Mouse (Mus musculus) MEL (cell line): ENCODE measurements around the gene Aspg. TPM values are rescaled to one million over a fixed set of nuclear protein-coding genes. Genes with fewer than 3 reads are reported as not detected.
A peak's percentile ranks its signal among the peaks of the same experiment; 100 is the strongest.

Source experiments
- DNase-seq: peaks from one replicate; pipeline ENCODE4 v3.0.0; 2011; ENCODE audit warnings: low read depth, low spot score
- H3K27ac ChIP-seq: 2 replicates; pipeline ENCODE4 v1.5.1; 2012; ENCODE audit warnings: low read depth, mild to moderate bottlenecking, control low read depth, low read length, moderate library complexity; ENCODE audit not compliant: control insufficient read depth
- H3K27me3 ChIP-seq, 2 experiments: fragments of 150-350 bp in 1 of 2; sonication (generic) in 1 of 2; 2 replicates each; pipeline ENCODE4 v1.6.1; 2012; ENCODE audit warnings: low read length in 2 of 2, mild to moderate bottlenecking in 2 of 2, improper control_type of control experiment in 1 of 2, moderate library complexity in 1 of 2; ENCODE audit not compliant: insufficient read depth in 2 of 2, control insufficient read depth in 1 of 2
- H3K36me3 ChIP-seq, 2 experiments: 2 replicates each; pipeline ENCODE4 v1.6.1; 2012 to 2014; ENCODE audit warnings: low read length in 2 of 2, improper control_type of control experiment in 1 of 2, inconsistent platforms in 1 of 2, mild to moderate bottlenecking in 1 of 2; ENCODE audit not compliant: insufficient read depth in 2 of 2, control insufficient read depth in 1 of 2
- H3K4me1 ChIP-seq, 2 experiments: fragments of 150-350 bp in 1 of 2; sonication (generic) in 1 of 2; 2 replicates each; pipeline ENCODE4 v1.6.1; 2012; ENCODE audit warnings: low read length in 2 of 2, improper control_type of control experiment in 1 of 2, mild to moderate bottlenecking in 1 of 2; ENCODE audit not compliant: insufficient read depth in 2 of 2, control insufficient read depth in 1 of 2
- H3K4me3 ChIP-seq, 2 experiments: fragments of 150-350 bp in 1 of 2; sonication (generic) in 1 of 2; 2 replicates each; pipeline ENCODE4 v1.5.1; 2012; ENCODE audit warnings: low read depth in 2 of 2, low read length in 2 of 2, mild to moderate bottlenecking in 2 of 2, moderate library complexity in 2 of 2, control low read depth in 1 of 2, improper control_type of control experiment in 1 of 2; ENCODE audit not compliant: control insufficient read depth in 1 of 2, insufficient read depth in 1 of 2
- H3K79me2 ChIP-seq: 2 replicates; pipeline ENCODE4 v1.6.1; 2012; ENCODE audit warnings: mild to moderate bottlenecking, low read length, moderate library complexity; ENCODE audit not compliant: control insufficient read depth, poor library complexity, insufficient read depth
- H3K9ac ChIP-seq: 2 replicates; pipeline ENCODE4 v1.6.1; 2012; ENCODE audit warnings: low read depth, mild to moderate bottlenecking, control low read depth, low read length, moderate library complexity; ENCODE audit not compliant: control insufficient read depth, poor library complexity, severe bottlenecking
- H3K9me3 ChIP-seq: fragments of 150-350 bp; sonication (generic); replicated peaks from 2 replicates; pipeline ENCODE4 v1.6.1; 2012; ENCODE audit warnings: mild to moderate bottlenecking, low read length, improper control_type of control experiment, moderate library complexity; ENCODE audit not compliant: insufficient read depth
- CTCF ChIP-seq, 3 experiments: IDR thresholded peaks in 2 of 3; conservative IDR thresholded peaks in 1 of 3; 2 replicates each; pipeline ENCODE4 v1.5.1; 2011 to 2012; ENCODE audit warnings: low read length in 3 of 3, low read depth in 2 of 3, mild to moderate bottlenecking in 2 of 3, improper control_type of control experiment in 1 of 3, inconsistent platforms in 1 of 3, mixed read lengths in 1 of 3, moderate library complexity in 1 of 3; ENCODE audit not compliant: control insufficient read depth in 1 of 3, insufficient read depth in 1 of 3, poor library complexity in 1 of 3, severe bottlenecking in 1 of 3
- E2F4 ChIP-seq: IDR thresholded peaks from 2 replicates; pipeline ENCODE4 v1.6.1; 2011; ENCODE audit warnings: low read depth, low read length, improper control_type of control experiment, borderline replicate concordance
- EP300 ChIP-seq, 2 experiments: IDR thresholded peaks; 2 replicates each; pipeline ENCODE4 v1.6.1; 2011; ENCODE audit warnings: improper control_type of control experiment in 2 of 2, low read length in 2 of 2, low read depth in 1 of 2, mild to moderate bottlenecking in 1 of 2
- GABPA ChIP-seq: IDR thresholded peaks from 2 replicates; pipeline ENCODE4 v1.6.1; 2012; ENCODE audit warnings: low read depth, mild to moderate bottlenecking, inconsistent platforms, low read length, improper control_type of control experiment, moderate library complexity
- MAFK ChIP-seq: IDR thresholded peaks from 2 replicates; pipeline ENCODE4 v1.6.1; 2011; ENCODE audit warnings: low read depth, mild to moderate bottlenecking, low read length, improper control_type of control experiment, borderline replicate concordance
- MAX ChIP-seq: IDR thresholded peaks from 2 replicates; pipeline ENCODE4 v1.6.1; 2011; ENCODE audit warnings: low read length, improper control_type of control experiment
- MAZ ChIP-seq: IDR thresholded peaks from 2 replicates; pipeline ENCODE4 v1.6.1; 2012; ENCODE audit warnings: low read depth, mild to moderate bottlenecking, inconsistent platforms, low read length, improper control_type of control experiment
- MYB ChIP-seq: IDR thresholded peaks from 2 replicates; pipeline ENCODE4 v1.6.1; 2011; ENCODE audit warnings: mild to moderate bottlenecking, low read depth, low read length, improper control_type of control experiment
- MYC ChIP-seq: IDR thresholded peaks from 2 replicates; pipeline ENCODE4 v1.6.1; 2011; ENCODE audit warnings: low read depth, mild to moderate bottlenecking, low read length, improper control_type of control experiment, moderate library complexity
- NELFE ChIP-seq: IDR thresholded peaks from 2 replicates; pipeline ENCODE4 v1.6.1; 2011; ENCODE audit warnings: low read depth, low read length, improper control_type of control experiment
- NRF1 ChIP-seq: IDR thresholded peaks from 2 replicates; pipeline ENCODE4 v1.6.1; 2014; ENCODE audit warnings: low read depth, mild to moderate bottlenecking, inconsistent platforms, low read length, improper control_type of control experiment, moderate library complexity; ENCODE audit not compliant: poor library complexity, insufficient read depth, severe bottlenecking
- POLR2A ChIP-seq, 2 experiments: IDR thresholded peaks; 2 replicates each; pipeline ENCODE4 v1.6.1; 2011 to 2012; ENCODE audit warnings: low read length in 2 of 2, mild to moderate bottlenecking in 2 of 2, control low read depth in 1 of 2, improper control_type of control experiment in 1 of 2, low read depth in 1 of 2, moderate library complexity in 1 of 2; ENCODE audit not compliant: control insufficient read depth in 1 of 2, insufficient read depth in 1 of 2, poor library complexity in 1 of 2
- RAD21 ChIP-seq: IDR thresholded peaks from 2 replicates; pipeline ENCODE4 v1.6.1; 2011; ENCODE audit warnings: mild to moderate bottlenecking, low read depth, low read length, improper control_type of control experiment
- SMC3 ChIP-seq: IDR thresholded peaks from 2 replicates; pipeline ENCODE4 v1.6.1; 2011; ENCODE audit warnings: low read depth, low read length, improper control_type of control experiment
- TAL1 ChIP-seq: IDR thresholded peaks from 2 replicates; pipeline ENCODE4 v1.6.1; 2012; ENCODE audit warnings: mild to moderate bottlenecking, inconsistent platforms, low read length, moderate library complexity, mixed read lengths
- TCF12 ChIP-seq: IDR thresholded peaks from 2 replicates; pipeline ENCODE4 v1.6.1; 2014; ENCODE audit warnings: low read depth, mild to moderate bottlenecking, inconsistent platforms, low read length, improper control_type of control experiment, moderate library complexity
- USF2 ChIP-seq, 2 experiments: IDR thresholded peaks; 2 replicates each; pipeline ENCODE4 v1.6.1; 2011 to 2012; ENCODE audit warnings: improper control_type of control experiment in 2 of 2, low read length in 2 of 2, borderline replicate concordance in 1 of 2, inconsistent platforms in 1 of 2, low read depth in 1 of 2, mild to moderate bottlenecking in 1 of 2; ENCODE audit not compliant: insufficient read depth in 1 of 2
- polyA plus RNA-seq, 2 experiments: library from polyadenylated mRNA; stranded (reverse) in 1 of 2; unstranded in 1 of 2; fragments of >175 nt in 1 of 2; fragments of >200 nt in 1 of 2; gene quantifications; 2 replicates each; pipeline versions ENCODE4 v1.2.1 to v1.2.4; 2012; ENCODE audit warnings: low replicate concordance in 2 of 2, low read depth in 1 of 2; ENCODE audit not compliant: insufficient read length in 2 of 2, insufficient read depth in 1 of 2, missing spikeins in 1 of 2
- total RNA-seq: library from RNA; depleted of rRNA; stranded (reverse); fragments of 300-350 nt; gene quantifications from 2 replicates; pipeline ENCODE4 v1.2.3, GENCODE M21; 2012

Gene Aspg
- total and polyA plus RNA-seq, 3 experiments, result not detected

DNA sequence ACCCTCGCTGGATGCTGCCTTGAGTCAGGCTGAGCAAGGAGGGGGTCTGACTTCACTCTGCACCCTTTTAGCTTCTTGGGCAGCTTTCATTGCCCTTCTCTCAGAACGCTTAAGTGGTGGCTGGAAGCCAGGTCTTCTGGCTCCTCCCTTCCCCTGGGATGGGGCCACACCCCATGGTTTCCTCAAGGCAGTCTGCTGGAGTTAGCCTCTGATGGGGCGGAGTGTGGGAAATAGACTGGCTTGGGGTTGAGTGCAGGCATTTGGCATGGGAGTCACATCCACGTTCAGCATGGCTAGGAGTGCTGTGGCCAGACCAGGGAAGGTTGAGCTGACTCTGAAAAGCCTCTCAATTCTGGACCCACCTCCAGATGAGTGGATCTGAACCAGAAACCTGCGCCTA lies 62.8 kb downstream of the Aspg start:
- no peaks in the 10 kb centered on the region for H3K27me3 ChIP-seq
- no peaks in the 10 kb centered on the region for H3K4me1 ChIP-seq
- no peak overlapping the region for H3K27ac ChIP-seq
- TF ChIP-seq MAFK, result no peak
- no peak for TF ChIP-seq MYB
- TF ChIP-seq NELFE, result peak; percentile 7; the same call in 1 of the 2 replicates
- no peak overlapping the region for H3K4me3 ChIP-seq
- H3K9me3 ChIP-seq, result no peaks in the 10 kb centered on the region; the same call in 1 of the 2 replicates
- DNase-seq, result no peak
- no peak overlapping the region for H3K9ac ChIP-seq
- no peaks in the 10 kb centered on the region for H3K36me3 ChIP-seq
- no peaks in the 10 kb centered on the region for H3K79me2 ChIP-seq

DNA sequence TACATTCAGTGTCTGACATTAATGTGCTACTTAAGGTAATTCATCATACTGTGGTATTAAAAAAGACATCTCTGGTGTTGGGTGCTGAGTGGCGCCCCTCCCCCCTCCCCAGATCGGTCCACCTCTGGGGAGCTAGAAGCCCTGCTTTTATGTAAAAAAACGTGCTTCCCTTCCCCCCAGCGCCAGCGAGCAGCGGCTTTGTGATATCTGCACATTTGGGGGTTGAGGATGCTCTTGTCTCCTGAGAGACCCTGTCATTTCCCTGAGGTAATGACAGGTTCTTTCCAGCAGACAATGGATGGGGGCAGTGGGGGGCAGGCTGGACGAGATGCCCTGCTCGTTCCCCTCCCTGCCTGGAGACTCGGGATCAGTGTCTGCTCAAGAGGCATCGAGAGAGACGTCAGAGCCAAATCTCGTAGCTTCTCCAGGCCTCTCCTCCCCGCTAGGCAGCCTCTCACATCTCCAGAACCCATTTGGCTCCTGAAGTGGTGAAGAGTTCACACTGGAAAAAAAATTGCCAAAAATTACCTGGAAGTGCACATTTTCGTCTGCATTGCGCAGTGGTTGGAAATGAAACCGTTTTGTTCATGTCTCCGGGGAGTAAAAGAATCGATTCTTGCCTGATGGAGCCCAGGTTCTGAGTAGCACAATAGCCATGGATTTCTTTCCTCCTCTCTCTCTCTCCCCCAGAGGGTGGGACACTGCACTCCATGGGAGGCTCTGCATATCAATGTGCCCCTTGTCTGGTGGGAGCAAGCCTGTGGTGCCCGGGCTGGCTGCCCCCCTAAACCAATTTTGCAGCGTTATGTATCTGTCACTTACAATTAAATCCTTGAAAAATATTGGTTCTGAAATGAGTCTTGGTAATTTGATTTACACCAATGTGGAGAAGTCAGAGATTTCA lies 64.4 kb downstream of the Aspg start:
- H3K4me1 ChIP-seq, result no peaks in the 10 kb centered on the region
- H3K79me2 ChIP-seq, result no peaks in the 10 kb centered on the region
- no peak overlapping the region for H3K9ac ChIP-seq
- no peak overlapping the region for H3K4me3 ChIP-seq
- no peak overlapping the region for H3K27ac ChIP-seq
- H3K36me3 ChIP-seq, result no peaks in the 10 kb centered on the region
- TF ChIP-seq TCF12 (0 out of 2 replicates have a peak, but pooled peaks have one; percentile 13), MAFK (no peak)
- TF ChIP-seq, all 39 proteins: peak for 1
- Histone ChIP-seq H3K27me3 (no peaks in the 10 kb centered on the region), H3K9me3 (no peaks in the 10 kb centered on the region; the same call in 1 of the 2 replicates)
- no peak for DNase-seq

DNA sequence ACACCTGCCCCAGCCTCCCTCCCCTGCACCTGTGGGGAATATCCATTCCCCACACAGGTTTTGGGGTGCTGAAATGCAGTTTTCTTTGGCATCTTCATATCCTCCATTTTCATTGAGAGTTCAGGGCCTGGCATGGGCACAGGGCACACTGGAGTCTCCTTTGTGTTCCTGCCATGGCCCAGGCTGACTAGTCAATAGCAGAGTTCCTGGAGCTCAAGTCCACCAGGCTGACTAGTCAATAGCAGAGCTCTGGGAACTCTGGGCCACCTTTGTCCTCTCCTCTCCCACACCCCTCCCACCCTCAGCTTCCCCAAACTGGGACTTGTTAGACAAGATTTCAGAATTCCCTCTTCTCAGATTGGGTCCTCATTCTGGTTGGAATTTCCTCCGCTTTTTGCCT lies 65.2 kb downstream of the Aspg start:
- Histone ChIP-seq H3K9me3 (no peaks in the 10 kb centered on the region; the same call in 1 of the 2 replicates), H3K27me3 (no peaks in the 10 kb centered on the region), H3K79me2 (no peaks in the 10 kb centered on the region), H3K36me3 (no peaks in the 10 kb centered on the region), H3K9ac (no peak overlapping the region), H3K4me3 (no peak overlapping the region), H3K4me1 (no peaks in the 10 kb centered on the region), H3K27ac (no peak overlapping the region)
- DNase-seq, result no peak
- TF ChIP-seq MYC, result no peak

DNA sequence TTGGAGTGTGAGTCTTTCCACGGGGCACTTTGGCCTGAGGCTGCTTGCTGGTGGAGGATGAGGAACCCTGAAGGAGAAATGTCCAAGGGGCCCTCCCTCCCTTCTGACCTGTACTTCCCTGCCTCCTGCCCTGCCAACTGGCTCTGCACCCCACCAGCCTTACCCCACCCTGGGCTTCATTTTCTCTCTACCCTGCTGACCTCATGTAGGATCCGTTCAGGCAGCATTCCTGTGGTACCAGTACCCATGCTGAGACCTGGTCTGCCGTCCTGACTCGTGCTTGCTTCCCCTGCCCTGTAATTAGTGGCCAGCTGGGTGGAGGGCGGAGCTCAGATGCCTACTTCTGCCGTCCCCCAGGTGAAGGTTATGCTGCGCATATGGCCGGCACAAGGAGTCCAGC lies 65.7 kb downstream of the Aspg start:
- Histone ChIP-seq H3K27me3 (no peaks in the 10 kb centered on the region), H3K4me3 (no peak overlapping the region), H3K9ac (no peak overlapping the region), H3K4me1 (no peaks in the 10 kb centered on the region), H3K9me3 (no peaks in the 10 kb centered on the region; the same call in 1 of the 2 replicates), H3K36me3 (no peaks in the 10 kb centered on the region), H3K79me2 (no peaks in the 10 kb centered on the region), H3K27ac (no peak overlapping the region)
- DNase-seq, result no peak
- TF ChIP-seq MAFK, result no peak
- TF ChIP-seq MAX, result no peak
- no peak for TF ChIP-seq MYB
- no peak for TF ChIP-seq SMC3
- no peak for TF ChIP-seq NRF1
- TF ChIP-seq TCF12, result no peak
- TF ChIP-seq EP300 (IDR thresholded peaks at IDR 0.05; ENCODE audit: low read depth in 1 of 2, low read length in 2 of 2), result no peak
- TF ChIP-seq POLR2A (IDR thresholded peaks at IDR 0.05; ENCODE audit: control insufficient read depth in 1 of 2, insufficient read depth in 1 of 2, low read depth in 1 of 2, low read length in 2 of 2, poor library complexity in 1 of 2), result no peak
- TF ChIP-seq MAZ, result no peak
- TF ChIP-seq RAD21, result no peak
- no peak for TF ChIP-seq TAL1
- TF ChIP-seq USF2 (IDR thresholded peaks at IDR 0.05; ENCODE audit: borderline replicate concordance in 1 of 2, insufficient read depth in 1 of 2, low read depth in 1 of 2, low read length in 2 of 2), result no peak
- TF ChIP-seq E2F4, result no peak
- no peak for TF ChIP-seq GABPA
- no peak for TF ChIP-seq CTCF (IDR thresholded peaks at IDR 0.05 in 2 of 3, conservative IDR thresholded peaks at IDR 0.05 in 1 of 3; ENCODE audit: control insufficient read depth in 1 of 3, insufficient read depth in 1 of 3, low read depth in 2 of 3, low read length in 3 of 3, poor library complexity in 1 of 3, severe bottlenecking in 1 of 3)
- no peak for TF ChIP-seq NELFE
